Mouse (Mus musculus) midbrain, embryonic 11.5 days (tissue): Measurements from ENCODE around the gene Rptor. TPM values are rescaled to one million over a fixed set of nuclear protein-coding genes. Genes with fewer than 3 reads are reported as not detected.

Experiments
- ATAC-seq: fragments of 200-750 bp; cut with Nextera tagmentation; 2 replicates; pipeline ENCODE4 v1.8.0; 2017; ENCODE audit warnings: moderate TSS enrichment, moderate library complexity; ENCODE audit not compliant: low FRiP score
- DNase-seq: peaks from one replicate; pipeline ENCODE4 v3.0.0; 2015; ENCODE audit warnings: low spot score; ENCODE audit errors: missing footprints
- H3K27ac ChIP-seq: fragments of 300-500 bp; sonication (generic); 2 replicates; pipeline ENCODE4 v1.5.1; 2014; ENCODE audit warnings: low read depth, low read length
- H3K27me3 ChIP-seq: fragments of 300-500 bp; sonication (generic); 2 replicates; pipeline ENCODE4 v1.6.1; 2014; ENCODE audit warnings: mild to moderate bottlenecking, low read length, moderate library complexity, mixed read lengths; ENCODE audit not compliant: control insufficient read depth, insufficient read depth
- H3K36me3 ChIP-seq: fragments of 300-500 bp; sonication (generic); 2 replicates; pipeline ENCODE4 v1.6.1; 2014; ENCODE audit warnings: mild to moderate bottlenecking, low read length, moderate library complexity, mixed read lengths; ENCODE audit not compliant: control insufficient read depth, insufficient read depth
- H3K4me1 ChIP-seq: fragments of 300-500 bp; sonication (generic); 2 replicates; pipeline ENCODE4 v1.6.1; 2014; ENCODE audit warnings: low read length; ENCODE audit not compliant: control insufficient read depth, insufficient read depth
- H3K4me2 ChIP-seq: fragments of 300-500 bp; sonication (generic); 2 replicates; pipeline ENCODE4 v1.6.1; 2014; ENCODE audit warnings: mild to moderate bottlenecking, moderate library complexity
- H3K4me3 ChIP-seq: fragments of 300-500 bp; sonication (generic); 2 replicates; pipeline ENCODE4 v1.5.1; 2014; ENCODE audit warnings: low read depth, low read length
- H3K9ac ChIP-seq: fragments of 300-500 bp; sonication (generic); 2 replicates; pipeline ENCODE4 v1.6.1; 2014; ENCODE audit warnings: low read length
- H3K9me3 ChIP-seq: fragments of 300-500 bp; sonication (generic); 2 replicates; pipeline ENCODE4 v1.6.1; 2016; ENCODE audit warnings: low read length; ENCODE audit not compliant: control insufficient read depth
- WGBS: fragments of 180-500 bp; shearing (Covaris S2); extraction: QIAGEN DNeasy Blood & Tissue Kit; methylation state at CpG from one replicate; pipeline ENCODE4 v1.1.7; 2014; 5-methylcytosine and 5-hydroxymethylcytosine counted together
- polyA plus RNA-seq: library from polyadenylated mRNA; unstranded; fragments of >200 nt; fragmentation: Nextera tagmentation; extraction: Ambion mirVana; gene quantifications from 2 replicates; pipeline ENCODE4 v1.2.1, GENCODE M21; 2014

Rptor gene
- polyA plus RNA-seq, 1 experiment from 2014 or later: 11.1 TPM

- Histone ChIP-seq H3K27me3 (no peaks in the 10 kb centered on the region), H3K4me1 (peaks cover 3% of the 10 kb centered on the region; the same call in 1 of the 2 replicates), H3K4me2 (no peak overlapping the region), H3K36me3 (no peaks in the 10 kb centered on the region), H3K9me3 (no peaks in the 10 kb centered on the region), H3K27ac (no peak overlapping the region), H3K4me3 (no peak overlapping the region), H3K9ac (no peak overlapping the region)
- DNase-seq (no peak), ATAC-seq (no peak)
- 91% methylated on average over 9 of the region's 9 CpGs for WGBS
These were observed 117.7 kb downstream of the Rptor start for GRCm38 (mm10) chr11:119720101-119721048.

- peak overlapping the region; percentile 20; the same call in 1 of the 2 replicates for H3K27ac ChIP-seq
These were observed 122.0 kb downstream of the Rptor start for GRCm38 (mm10) chr11:119724709-119725108.

GRCm38 (mm10) chr11:119731382-119731781 is 128.7 kb downstream of the Rptor start:
- Histone ChIP-seq H3K9ac (no peak overlapping the region), H3K27ac (no peak overlapping the region), H3K36me3 (no peaks in the 10 kb centered on the region), H3K4me3 (no peak overlapping the region), H3K4me2 (no peak overlapping the region), H3K9me3 (no peaks in the 10 kb centered on the region), H3K27me3 (no peaks in the 10 kb centered on the region), H3K4me1 (no peaks in the 10 kb centered on the region)
- ATAC-seq: no peak
- 87% methylated on average over 5 of the region's 5 CpGs for WGBS
- DNase-seq: no peak

More at GRCm38 (mm10) chr11:119724709-119725108, 122.0 kb downstream of the Rptor start:
- 89% methylated on average over 9 of the region's 9 CpGs for WGBS
- no peak for ATAC-seq
- H3K36me3 ChIP-seq: no peaks in the 10 kb centered on the region
- no peak overlapping the region for H3K4me2 ChIP-seq
- H3K27me3 ChIP-seq: no peaks in the 10 kb centered on the region
- no peaks in the 10 kb centered on the region for H3K4me1 ChIP-seq
- no peak overlapping the region for H3K9ac ChIP-seq
- no peak overlapping the region for H3K4me3 ChIP-seq
- H3K9me3 ChIP-seq: no peaks in the 10 kb centered on the region
- no peak for DNase-seq

- H3K27ac ChIP-seq: no peak overlapping the region
- DNase-seq (no peak), ATAC-seq (no peak)
- no peaks in the 10 kb centered on the region for H3K36me3 ChIP-seq
- H3K27me3 ChIP-seq: no peaks in the 10 kb centered on the region
- H3K9ac ChIP-seq: no peak overlapping the region
- H3K4me2 ChIP-seq: no peak overlapping the region
- WGBS: 96% methylated on average over 1 of the region's 1 CpGs
- no peaks in the 10 kb centered on the region for H3K9me3 ChIP-seq
- no peak overlapping the region for H3K4me3 ChIP-seq
- no peaks in the 10 kb centered on the region for H3K4me1 ChIP-seq
These were observed 129.7 kb downstream of the Rptor start for GRCm38 (mm10) chr11:119732362-119732761.

GRCm38 (mm10) chr11:119732961-119733656 is 130.4 kb downstream of the Rptor start:
- Histone ChIP-seq H3K27me3 (no peaks in the 10 kb centered on the region), H3K36me3 (no peaks in the 10 kb centered on the region), H3K4me1 (no peaks in the 10 kb centered on the region), H3K9ac (no peak overlapping the region), H3K9me3 (no peaks in the 10 kb centered on the region), H3K4me3 (no peak overlapping the region), H3K4me2 (no peak overlapping the region), H3K27ac (no peak overlapping the region)
- ATAC-seq (no peak), DNase-seq (no peak)
- WGBS: 80% methylated on average over 4 of the region's 4 CpGs

- DNase-seq: no peak
- Histone ChIP-seq H3K4me2 (no peak overlapping the region), H3K4me3 (no peak overlapping the region), H3K27ac (no peak overlapping the region), H3K9ac (no peak overlapping the region), H3K9me3 (no peaks in the 10 kb centered on the region), H3K4me1 (no peaks in the 10 kb centered on the region), H3K36me3 (no peaks in the 10 kb centered on the region), H3K27me3 (no peaks in the 10 kb centered on the region)
- ATAC-seq: no peak
- 95% methylated on average over 7 of the region's 7 CpGs for WGBS
These were observed 130.9 kb downstream of the Rptor start for GRCm38 (mm10) chr11:119733657-119733990.

GRCm38 (mm10) chr11:119735152-119735551 is 132.4 kb downstream of the Rptor start:
- ATAC-seq: no peak
- no peaks in the 10 kb centered on the region for H3K9me3 ChIP-seq
- 95% methylated on average over 2 of the region's 2 CpGs for whole genome bisulfite sequencing
- H3K27me3 ChIP-seq: no peaks in the 10 kb centered on the region
- H3K4me1 ChIP-seq: no peaks in the 10 kb centered on the region
- no peak for DNase-seq
- no peak overlapping the region for H3K4me3 ChIP-seq
- no peak overlapping the region for H3K9ac ChIP-seq
- no peak overlapping the region for H3K4me2 ChIP-seq
- no peak overlapping the region for H3K27ac ChIP-seq
- no peaks in the 10 kb centered on the region for H3K36me3 ChIP-seq

- Histone ChIP-seq H3K36me3 (no peaks in the 10 kb centered on the region), H3K4me2 (no peak overlapping the region), H3K4me3 (no peak overlapping the region), H3K9me3 (no peaks in the 10 kb centered on the region), H3K27ac (no peak overlapping the region), H3K9ac (no peak overlapping the region), H3K4me1 (no peaks in the 10 kb centered on the region), H3K27me3 (no peaks in the 10 kb centered on the region)
- WGBS: 71% methylated on average over 7 of the region's 7 CpGs
- no peak for ATAC-seq
- DNase-seq: peak; percentile 39
These were observed 136.5 kb downstream of the Rptor start for GRCm38 (mm10) chr11:119738990-119739846.
